Mouse (Mus musculus): ENCODE results near the gene Lipo2. TPM values are rescaled to one million over a fixed set of nuclear protein-coding genes. Genes with fewer than 3 reads are reported as not detected.
"Not testable (repeated sequence)": the region's sequence is repeated elsewhere in the genome, so short reads cannot be mapped to it uniquely, and the experiment has no call there.

The Lipo2 gene
- 0.11 and 0.26 TPM in 2 replicates for total RNA-seq (2014; rRNA removed)
- polyA plus RNA-seq (2015; fragmentation: Nextera tagmentation; extraction: Ambion mirVana) = 0.70 and 1.3 TPM in 2 replicates

GRCm38 (mm10) chr19:33751259-33751658 is at the start of gene Lipo2:
Lipo2 (minus strand) TSS chr19:33751359.
- not testable (repeated sequence) for H3K36me3 ChIP-seq (ENCODE audit: insufficient read depth, low read length); H3K9me3 ChIP-seq (ENCODE audit: low read length); DNase-seq (ENCODE audit: low spot score); H3K9ac ChIP-seq (replicated peaks; ENCODE audit: low read length); H3K4me3 ChIP-seq (ENCODE audit: low read length); H3K27me3 ChIP-seq (ENCODE audit: insufficient read depth, low read length); H3K4me1 ChIP-seq (ENCODE audit: insufficient read depth, low read length); H3K4me2 ChIP-seq (ENCODE audit: low read depth, low read length); ATAC-seq; H3K27ac ChIP-seq
- 95% methylated on average over 1 of the region's 1 CpGs for whole genome bisulfite sequencing

- H3K9ac ChIP-seq (replicated peaks; ENCODE audit: low read length); H3K4me1 ChIP-seq (ENCODE audit: insufficient read depth, low read length); ATAC-seq; H3K4me3 ChIP-seq (ENCODE audit: low read length); H3K4me2 ChIP-seq (ENCODE audit: low read depth, low read length); H3K27me3 ChIP-seq (ENCODE audit: insufficient read depth, low read length); H3K27ac ChIP-seq; H3K36me3 ChIP-seq (ENCODE audit: insufficient read depth, low read length); H3K9me3 ChIP-seq (ENCODE audit: low read length); DNase-seq (ENCODE audit: low spot score): not testable (repeated sequence)
Measured at GRCm38 (mm10) chr19:33787359-33787758, 36.2 kb upstream of the Lipo2 start, which contains the start of gene Lipo1. Lipo1 (minus strand) TSS chr19:33787459.

- DNase-seq (ENCODE audit: low spot score) (no peak), ATAC-seq (no peak)
- no peak overlapping the region for H3K9ac ChIP-seq (replicated peaks; ENCODE audit: low read length)
- no peaks in the 10 kb centered on the region for H3K36me3 ChIP-seq (ENCODE audit: insufficient read depth, low read length)
- H3K4me2 ChIP-seq (ENCODE audit: low read depth, low read length) = no peak overlapping the region
- no peaks in the 10 kb centered on the region for H3K9me3 ChIP-seq (ENCODE audit: low read length)
- H3K27ac ChIP-seq = no peak overlapping the region
- no peaks in the 10 kb centered on the region for H3K4me1 ChIP-seq (ENCODE audit: insufficient read depth, low read length)
- no peak overlapping the region for H3K4me3 ChIP-seq (ENCODE audit: low read length)
- no peak for TF ChIP-seq CTCF (IDR thresholded peaks at IDR 0.05; ENCODE audit: low read depth)
- 88% methylated on average over 12 of the region's 12 CpGs for WGBS
- no peaks in the 10 kb centered on the region for H3K27me3 ChIP-seq (ENCODE audit: insufficient read depth, low read length)
Measured at GRCm38 (mm10) chr19:33786576-33787277, 35.6 kb upstream of the Lipo2 start.

GRCm38 (mm10) chr19:33761287-33762086 is 10.3 kb upstream of the Lipo2 start, which contains the start of gene Lipo3:
Lipo3 (minus strand) TSS chr19:33761951.
- H3K4me1 ChIP-seq (ENCODE audit: insufficient read depth, low read length); H3K4me3 ChIP-seq (ENCODE audit: low read length); H3K27me3 ChIP-seq (ENCODE audit: insufficient read depth, low read length); H3K9ac ChIP-seq (replicated peaks; ENCODE audit: low read length); H3K36me3 ChIP-seq (ENCODE audit: insufficient read depth, low read length); H3K27ac ChIP-seq; H3K9me3 ChIP-seq (ENCODE audit: low read length): not testable (repeated sequence)
- WGBS = 41% methylated on average over 11 of the region's 41 CpGs
- H3K4me2 ChIP-seq (ENCODE audit: low read depth, low read length) = peak within 1 kb of the TSS; percentile 33; the same call in 1 of the 2 replicates
- ATAC-seq (peak; percentile 96), DNase-seq (ENCODE audit: low spot score) (peak; percentile 2)

Other genes with a start within 250 kb of the Lipo2 start
- gene Lipo4, start 233.6 kb downstream of the Lipo2 start, total RNA-seq (2014; rRNA removed) = not detected in 2 replicates
- not detected in 2 replicates for gene Lipo4, start 233.6 kb downstream of the Lipo2 start, polyA plus RNA-seq (2015; fragmentation: Nextera tagmentation; extraction: Ambion mirVana)
- not detected in 2 replicates for gene Gm8978, start 126.1 kb downstream of the Lipo2 start, total RNA-seq (2014; rRNA removed)
- not detected in 2 replicates for gene Gm8978, start 126.1 kb downstream of the Lipo2 start, polyA plus RNA-seq (2015; fragmentation: Nextera tagmentation; extraction: Ambion mirVana)
- 9.1 and 10.5 TPM in 2 replicates for gene Lipo3, start 10.6 kb upstream of the Lipo2 start, total RNA-seq (2014; rRNA removed)
- 13.0 and 13.7 TPM in 2 replicates for gene Lipo3, start 10.6 kb upstream of the Lipo2 start, polyA plus RNA-seq (2015; fragmentation: Nextera tagmentation; extraction: Ambion mirVana)
- gene Lipo1, start 36.1 kb upstream of the Lipo2 start, total RNA-seq (2014; rRNA removed) = not detected in 2 replicates
- gene Lipo1, start 36.1 kb upstream of the Lipo2 start, polyA plus RNA-seq (2015; fragmentation: Nextera tagmentation; extraction: Ambion mirVana) = not detected in 2 replicates
- gene Lipf, start 209.8 kb upstream of the Lipo2 start, total RNA-seq (2014; rRNA removed) = not detected in 2 replicates
- not detected in 2 replicates for gene Lipf, start 209.8 kb upstream of the Lipo2 start, polyA plus RNA-seq (2015; fragmentation: Nextera tagmentation; extraction: Ambion mirVana)

All from hindbrain, postnatal 0 days (tissue).